Mouse (Mus musculus): ENCODE data around the gene Abhd2.
A peak's percentile ranks its signal among the peaks of the same experiment; 100 is the strongest.

Gene Abhd2

DNA sequence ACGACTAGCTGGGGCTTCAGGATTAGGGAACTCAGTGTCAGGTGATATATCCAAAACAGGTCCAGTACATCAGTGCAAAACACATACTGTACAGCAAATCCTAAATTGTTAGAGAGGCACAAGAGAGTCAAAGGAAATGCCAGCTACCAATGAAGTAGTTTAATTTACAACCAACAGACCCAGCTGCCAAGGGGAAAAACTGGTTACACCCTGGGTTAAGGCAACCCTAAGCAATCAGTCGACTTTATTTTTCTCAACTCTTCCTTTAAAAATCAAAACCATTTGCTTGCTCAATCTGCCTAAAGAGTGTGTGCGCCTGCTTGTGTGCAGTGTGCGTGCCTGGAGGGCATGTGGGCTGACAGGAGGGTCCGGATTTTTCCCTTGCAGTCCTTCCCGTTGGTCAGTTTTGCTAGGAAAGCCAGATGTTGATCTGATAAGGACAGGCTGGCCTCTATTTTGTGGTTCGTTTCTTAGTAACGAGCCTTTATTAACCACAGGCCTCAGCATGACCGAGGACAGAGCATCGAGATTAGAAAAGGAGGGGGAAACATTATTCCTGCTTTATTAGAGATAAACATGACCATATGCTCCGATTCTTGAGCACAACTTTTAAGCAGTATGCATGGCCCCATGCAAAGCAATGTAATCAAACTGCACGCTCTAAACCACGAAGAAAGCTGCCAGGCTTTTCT lies 45.3 kb downstream of the Abhd2 start:
- no peak for DNase-seq (ENCODE audit: low spot score)

DNA sequence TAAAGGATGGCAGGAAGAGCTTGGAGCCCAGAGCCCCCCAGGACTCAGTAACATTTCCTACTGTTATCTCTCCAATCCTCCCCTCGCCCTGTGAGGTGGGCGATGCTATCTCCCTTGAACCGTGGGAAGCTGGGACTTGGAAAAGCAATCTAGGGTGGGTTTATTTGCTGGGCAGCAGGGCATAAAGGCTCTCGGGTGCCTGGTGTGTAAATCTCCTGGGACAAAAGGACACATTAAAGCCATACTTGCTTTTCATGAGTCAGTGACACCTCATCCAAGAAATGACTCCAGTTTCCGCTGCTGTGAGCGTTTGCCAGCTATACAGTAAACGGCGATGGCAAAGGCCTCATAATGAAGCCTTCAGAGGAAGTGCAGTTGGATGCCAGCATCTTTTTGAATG lies 50.9 kb downstream of the Abhd2 start:
- no peak for DNase-seq (ENCODE audit: low spot score)

DNA sequence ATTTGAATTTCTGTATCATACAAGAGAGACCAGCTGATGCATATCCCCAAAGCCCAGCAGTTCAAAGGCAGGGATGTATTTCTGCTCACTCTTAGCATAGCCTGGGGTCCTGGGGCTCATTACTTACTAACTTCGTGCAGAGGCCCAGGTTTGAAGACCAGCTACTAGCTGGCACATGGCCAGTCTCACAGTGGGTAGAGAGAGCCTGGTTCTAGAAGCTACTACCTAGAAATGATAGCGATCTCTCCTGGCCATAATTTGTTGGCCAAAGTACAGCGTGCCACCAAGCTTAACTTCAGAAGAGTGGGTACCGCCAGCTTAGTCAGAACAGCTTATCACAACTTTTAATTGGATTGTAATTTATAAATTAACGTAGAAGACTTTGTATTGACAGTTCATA lies 55.8 kb downstream of the Abhd2 start:
- DNase-seq (ENCODE audit: low spot score), result no peak

DNA sequence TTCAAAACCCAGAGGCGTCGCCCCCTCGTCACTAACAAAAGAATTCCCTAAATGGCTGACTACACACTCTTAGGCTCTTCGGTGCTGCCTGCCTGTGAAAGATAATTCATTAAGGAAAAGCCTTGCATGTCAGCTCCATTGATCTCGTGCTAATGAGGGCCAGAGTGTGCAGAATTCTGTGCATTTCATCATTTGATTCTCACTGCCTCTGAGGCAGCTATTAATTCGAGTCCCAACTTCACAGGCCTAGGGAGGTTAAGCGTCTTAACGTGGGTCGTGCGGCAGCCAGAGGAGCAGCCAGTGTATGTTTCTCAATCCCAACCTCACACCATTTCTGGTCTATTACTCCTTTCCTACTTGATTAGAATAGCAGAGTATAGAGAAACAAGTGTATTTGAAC lies 58.2 kb downstream of the Abhd2 start:
- DNase-seq (ENCODE audit: low spot score), result no peak

- no peak for DNase-seq (ENCODE audit: low spot score)
These were observed 60.4 kb downstream of the Abhd2 start for GRCm38 (mm10) chr7:79333419-79333818.

- DNase-seq (ENCODE audit: low spot score), result no peak
These were observed 63.4 kb downstream of the Abhd2 start for GRCm38 (mm10) chr7:79336362-79336910.

GRCm38 (mm10) chr7:79345902-79346301 lies 72.9 kb downstream of the Abhd2 start:
- peak; percentile 75 for DNase-seq (ENCODE audit: low spot score)

DNA sequence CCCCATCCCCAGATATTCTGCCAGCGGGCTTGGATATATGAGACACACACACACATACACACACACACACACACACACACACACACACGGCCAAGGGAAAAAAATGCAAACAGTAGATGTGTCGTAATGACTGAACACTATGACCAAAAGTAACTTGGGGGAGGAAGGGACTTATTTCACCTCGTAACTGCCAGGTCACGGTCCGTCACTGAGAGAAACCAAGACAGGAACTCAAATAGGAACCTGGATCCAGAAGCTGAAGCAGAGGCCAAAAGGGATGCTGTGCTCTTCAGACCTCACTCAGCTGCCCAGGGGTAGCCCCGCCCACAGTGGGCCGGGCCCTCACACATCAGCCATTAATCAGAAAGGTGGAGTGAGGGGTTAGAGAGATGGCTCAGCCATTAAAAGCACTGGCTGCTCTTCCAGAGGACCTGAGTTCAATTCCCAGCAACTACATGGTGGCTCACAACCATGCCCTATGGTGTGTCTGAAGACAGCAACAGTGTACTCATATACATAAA lies 73.6 kb downstream of the Abhd2 start:
- no peak for DNase-seq (ENCODE audit: low spot score)

- DNase-seq (ENCODE audit: low spot score), result no peak
These were observed 74.3 kb downstream of the Abhd2 start for GRCm38 (mm10) chr7:79347108-79347813.

DNA sequence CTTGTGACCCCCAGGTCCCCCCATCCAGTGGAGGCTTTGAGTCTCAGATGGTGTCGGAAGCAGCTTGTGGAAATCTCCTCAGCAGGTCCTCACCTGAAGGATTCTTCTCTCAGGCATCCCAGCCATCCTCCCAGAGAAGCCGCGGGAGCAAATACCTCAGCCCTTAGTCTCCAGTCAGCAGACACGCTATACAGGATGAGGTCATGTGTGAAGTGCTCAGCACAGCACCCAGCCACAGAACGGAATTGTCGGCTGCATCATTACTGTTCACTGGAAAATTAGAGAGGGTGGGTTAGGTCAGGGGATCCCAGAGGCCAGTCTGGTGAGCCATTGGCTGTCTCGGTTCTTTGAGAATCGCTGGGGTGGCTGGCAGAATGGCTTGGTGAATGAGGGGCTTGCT lies 75.8 kb downstream of the Abhd2 start:
- DNase-seq (ENCODE audit: low spot score), result no peak

GRCm38 (mm10) chr7:79349738-79350386 lies 76.9 kb downstream of the Abhd2 start:
- DNase-seq (ENCODE audit: low spot score), result peak; percentile 87

DNA sequence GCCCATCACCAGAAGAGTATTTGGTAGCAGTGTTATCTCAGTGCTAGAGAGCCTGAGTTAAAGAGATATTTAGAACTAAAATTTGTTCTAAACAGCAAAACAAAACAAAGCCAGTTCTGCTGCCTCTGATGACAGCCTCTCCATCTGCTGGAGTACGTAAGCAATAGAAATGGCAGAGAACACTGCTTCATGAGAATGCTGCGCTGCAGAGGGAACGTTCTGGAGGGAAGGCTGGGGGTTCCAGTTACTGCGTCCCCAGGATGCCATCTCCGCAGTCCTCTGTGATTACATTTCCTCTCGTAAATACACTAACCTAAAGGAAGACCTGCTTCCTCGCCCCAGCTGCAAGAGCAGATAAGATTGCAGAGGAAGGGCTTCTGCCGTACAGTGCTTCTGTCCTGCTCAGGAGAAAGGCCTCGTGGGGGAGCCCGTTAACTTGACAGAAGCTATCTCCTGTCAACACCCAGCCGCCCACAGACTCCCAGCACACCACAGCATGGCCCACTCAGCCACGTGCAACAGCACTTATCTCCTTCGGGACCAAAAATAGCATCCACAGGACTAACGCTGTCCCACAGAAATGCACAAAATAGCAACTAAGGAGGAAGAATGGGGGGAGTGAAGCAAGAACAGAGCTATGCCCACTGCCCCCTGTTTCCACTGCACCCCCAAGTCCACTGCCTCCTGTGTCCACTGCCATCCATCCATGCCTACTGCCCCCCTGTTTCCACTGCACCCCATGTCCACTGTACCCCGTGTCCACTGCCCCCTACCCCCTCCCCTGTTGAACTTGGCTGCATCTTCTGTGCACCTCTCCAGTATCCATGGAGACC lies 85.6 kb downstream of the Abhd2 start:
- no peak for DNase-seq (ENCODE audit: low spot score)

DNA sequence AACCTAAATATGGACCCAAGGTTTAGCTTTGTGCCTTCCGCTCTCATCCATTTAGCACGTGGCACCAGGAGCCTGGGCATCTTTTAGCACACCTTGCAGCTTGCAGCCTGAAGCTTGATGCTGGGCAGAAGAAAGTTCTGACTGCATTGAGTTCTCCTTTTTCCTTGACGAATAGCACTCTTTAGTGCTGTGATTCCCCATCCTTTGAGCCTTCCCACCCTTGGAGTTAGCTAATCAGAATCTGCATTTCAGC lies 86.1 kb downstream of the Abhd2 start:
- no peak for DNase-seq (ENCODE audit: low spot score)

- DNase-seq (ENCODE audit: low spot score), result no peak
These were observed 87.1 kb downstream of the Abhd2 start for GRCm38 (mm10) chr7:79360056-79360455.

- no peak for DNase-seq (ENCODE audit: low spot score)
These were observed 89.2 kb downstream of the Abhd2 start for GRCm38 (mm10) chr7:79362208-79362607.

GRCm38 (mm10) chr7:79362830-79363229 lies 89.8 kb downstream of the Abhd2 start:
- DNase-seq (ENCODE audit: low spot score), result no peak

DNA sequence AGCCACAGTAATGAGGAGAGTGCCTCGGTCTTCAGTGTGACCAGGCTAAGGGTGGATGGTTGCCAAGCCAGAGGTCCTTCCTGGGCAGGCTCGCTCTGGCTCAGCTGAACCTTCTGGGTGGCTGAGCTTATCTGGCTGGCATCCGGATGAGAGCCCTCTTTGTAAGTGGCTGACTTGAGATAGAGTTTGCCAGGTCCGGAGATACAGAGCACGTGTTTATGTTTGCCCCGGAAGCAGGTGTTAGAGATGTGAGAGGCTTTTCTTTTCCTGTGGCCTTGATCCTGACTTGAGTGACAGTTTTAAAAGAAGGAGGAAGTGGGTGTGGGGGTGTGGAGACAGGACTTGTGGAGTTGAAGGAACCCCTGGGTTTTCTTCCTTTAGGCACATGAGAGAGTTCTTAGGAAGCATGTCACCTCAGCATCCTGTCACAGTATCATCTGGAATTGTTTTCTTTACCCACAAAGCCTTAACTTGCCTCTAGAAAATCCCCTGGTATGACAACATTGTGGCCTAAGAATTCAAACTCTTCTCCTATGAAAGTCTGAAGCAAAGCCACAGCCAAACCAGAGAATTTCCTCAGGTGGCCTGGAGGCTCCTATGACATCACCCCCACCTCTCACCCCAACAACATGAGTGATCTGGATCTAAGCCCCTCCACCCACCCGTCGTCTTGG lies 90.5 kb downstream of the Abhd2 start:
- no peak for DNase-seq (ENCODE audit: low spot score)

DNA sequence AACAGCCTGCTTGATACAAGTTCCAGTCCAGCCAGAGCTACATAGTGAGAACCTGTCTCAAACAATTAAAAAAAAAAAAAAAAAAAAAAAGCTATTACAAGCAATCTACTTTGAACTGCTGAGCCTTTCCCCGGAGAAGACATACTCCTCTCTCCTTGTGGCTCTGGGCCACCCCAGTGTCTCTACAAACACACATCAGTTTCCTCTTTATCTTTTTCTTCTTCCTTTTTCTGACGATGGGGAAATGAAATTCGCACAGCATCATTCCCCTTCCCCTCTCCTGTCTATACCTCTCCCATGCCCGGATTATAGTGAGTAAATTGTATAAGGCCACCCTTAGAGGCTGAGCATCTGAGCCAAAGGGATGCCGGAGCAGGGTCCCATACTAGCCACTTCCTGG lies 95.7 kb downstream of the Abhd2 start:
- DNase-seq (ENCODE audit: low spot score), result no peak

DNA sequence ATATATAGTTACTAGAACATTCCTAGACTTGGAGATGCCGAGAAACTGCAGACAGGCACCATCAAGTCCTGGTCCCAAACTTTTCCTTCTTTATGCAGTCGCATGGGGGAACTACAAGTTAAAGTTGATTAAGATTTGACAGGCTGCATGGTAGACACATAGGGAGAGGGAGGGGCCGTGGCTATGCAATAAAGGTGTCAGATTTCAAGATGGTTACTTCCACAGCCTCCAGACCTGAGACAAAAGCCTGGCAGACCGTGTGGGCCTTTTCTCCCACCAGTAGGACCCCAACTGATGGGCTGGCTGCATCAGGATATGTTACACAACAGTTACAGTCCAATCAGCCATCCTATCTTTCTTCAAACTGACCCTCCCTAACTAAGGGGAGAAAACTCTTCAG lies 96.4 kb downstream of the Abhd2 start:
- DNase-seq (ENCODE audit: low spot score), result no peak

- DNase-seq (ENCODE audit: low spot score), result peak; percentile 89
These were observed 98.4 kb downstream of the Abhd2 start for GRCm38 (mm10) chr7:79371321-79371879.

DNA sequence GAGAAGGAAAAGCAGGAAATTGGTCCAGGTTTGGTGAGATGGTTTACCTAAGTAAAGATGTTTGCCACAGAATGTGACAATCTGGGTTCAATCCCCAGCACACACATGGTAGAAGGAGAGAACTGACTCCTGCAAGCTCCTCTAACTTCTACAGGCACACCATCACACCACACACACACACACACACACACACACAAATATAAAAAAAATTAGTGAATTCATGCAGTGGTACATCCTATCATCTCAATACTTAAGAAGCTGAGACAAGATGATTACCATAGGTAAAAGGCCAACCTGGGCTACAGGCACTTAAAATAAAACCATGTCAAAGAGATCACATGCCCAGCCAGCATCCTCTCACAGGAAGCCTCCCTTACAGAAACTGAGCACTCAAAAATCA lies 101.0 kb downstream of the Abhd2 start:
- DNase-seq (ENCODE audit: low spot score), result no peak

Data from retina, embryonic 14.5 days (tissue).